ENCODE assay signal across 8 mouse cellular contexts in genomic region chr9:110296867-110297627, GRCm38 (mm10). TPM values are rescaled to one million over a fixed set of nuclear protein-coding genes. Genes with fewer than 3 reads are reported as not detected.
DNase-seq lines count a peak whose midpoint lies in the region; ATAC-seq lines count a peak whose summit lies in the region.

No protein-coding gene starts in this region.

- no peak overlapping the region for H3K4me3 ChIP-seq in embryonic facial prominence, embryonic 15.5 days (replicated peaks)
- H3K4me3 ChIP-seq in heart, embryonic 10.5 days = no peak overlapping the region
- H3K4me3 ChIP-seq in kidney, embryonic 16.5 days (ENCODE audit: low read length) = no peak overlapping the region

- H3K27ac ChIP-seq in embryonic facial prominence, embryonic 15.5 days (replicated peaks) = no peak overlapping the region
- no peak overlapping the region for H3K27ac ChIP-seq in heart, embryonic 10.5 days
- no peak overlapping the region for H3K27ac ChIP-seq in kidney, embryonic 16.5 days (ENCODE audit: low read length)

- H3K27me3 ChIP-seq in embryonic facial prominence, embryonic 15.5 days = no peaks in the 10 kb centered on the region
- H3K27me3 ChIP-seq in heart, embryonic 10.5 days (ENCODE audit: insufficient read depth, poor library complexity, severe bottlenecking) = no peaks in the 10 kb centered on the region
- H3K27me3 ChIP-seq in kidney, embryonic 16.5 days (ENCODE audit: insufficient read depth, low read length) = no peaks in the 10 kb centered on the region
- H3K27me3 ChIP-seq in splenic B cell, adult 2 months (ENCODE audit: control insufficient read depth, insufficient read depth, low read length, poor library complexity, severe bottlenecking) = no peaks in the 10 kb centered on the region

- H3K9me3 ChIP-seq in embryonic facial prominence, embryonic 15.5 days (replicated peaks) = no peaks in the 10 kb centered on the region
- H3K9me3 ChIP-seq in heart, embryonic 10.5 days = no peaks in the 10 kb centered on the region
- peaks cover 8% of the 10 kb centered on the region for H3K9me3 ChIP-seq in kidney, embryonic 16.5 days (ENCODE audit: low read length)

- 4% methylated on average over 5 of the region's 5 CpGs for WGBS in embryonic facial prominence, embryonic 15.5 days
- 8% methylated on average over 5 of the region's 5 CpGs for WGBS in heart, embryonic 10.5 days
- 4% methylated on average over 5 of the region's 5 CpGs for WGBS in kidney, embryonic 16.5 days

- no peaks in the 10 kb centered on the region for H3K4me1 ChIP-seq in embryonic facial prominence, embryonic 15.5 days
- peaks cover 8% of the 10 kb centered on the region; the same call in 1 of the 2 replicates for H3K4me1 ChIP-seq in heart, embryonic 10.5 days
- no peaks in the 10 kb centered on the region for H3K4me1 ChIP-seq in kidney, embryonic 16.5 days (ENCODE audit: insufficient read depth, low read length)

- 0 out of 2 replicates have a peak, but pooled peaks have one; percentile 19 for ATAC-seq in embryonic facial prominence, embryonic 15.5 days (ENCODE audit: insufficient number of reproducible peaks, low FRiP score, low TSS enrichment, low read depth)
- peak; percentile 49; the same call in 1 of the 2 replicates for ATAC-seq in kidney, embryonic 16.5 days (ENCODE audit: low FRiP score, low TSS enrichment)

- no peak overlapping the region for H3K4me2 ChIP-seq in embryonic facial prominence, embryonic 15.5 days (replicated peaks)
- H3K4me2 ChIP-seq in kidney, embryonic 16.5 days (replicated peaks; ENCODE audit: low read depth, low read length) = no peak overlapping the region

- H3K36me3 ChIP-seq in embryonic facial prominence, embryonic 15.5 days = no peaks in the 10 kb centered on the region
- H3K36me3 ChIP-seq in heart, embryonic 10.5 days = no peaks in the 10 kb centered on the region
- no peaks in the 10 kb centered on the region for H3K36me3 ChIP-seq in kidney, embryonic 16.5 days (ENCODE audit: insufficient read depth, low read length)
- no peaks in the 10 kb centered on the region for H3K36me3 ChIP-seq in splenic B cell, adult 2 months (ENCODE audit: control insufficient read depth, insufficient read depth, low read length, poor library complexity, severe bottlenecking)

- no peak overlapping the region for H3K9ac ChIP-seq in embryonic facial prominence, embryonic 15.5 days
- H3K9ac ChIP-seq in kidney, embryonic 16.5 days (replicated peaks; ENCODE audit: low read length) = no peak overlapping the region

- DNase-seq in A20 (ENCODE audit: low read depth, low spot score) (peak; percentile 86), liver (peak; percentile 75)
- peak; percentile 61 to 70 for DNase-seq in adrenal gland, postnatal 4 days (ENCODE audit: low spot score in 2 of 2)
- DNase-seq in heart, embryonic 10.5 days (ENCODE audit: low spot score) = peak; percentile 91
- DNase-seq in natural killer cell, adult 2 months (ENCODE audit: low spot score in 2 of 2) = peak; percentile 57 to 70
- peak; percentile 84 for DNase-seq in splenic B cell, adult 2 months (ENCODE audit: low read depth, low spot score)

RNA-seq across cellular contexts. Expression of gene Elp6, which starts 7.9 kb away (rescaled TPM):
- total RNA-seq in adrenal gland, postnatal 4 days (2021) = 10 to 100 TPM; 11.1 to 12.5 TPM
- 24.1 and 24.9 TPM in 2 replicates for polyA plus RNA-seq in embryonic facial prominence, embryonic 15.5 days (2015; fragmentation: Nextera tagmentation; extraction: Ambion mirVana)
- 22.1 and 32.3 TPM in 2 replicates for polyA plus RNA-seq in heart, embryonic 10.5 days (2016; fragmentation: Nextera tagmentation; extraction: Ambion mirVana)
- 29.6 and 32.4 TPM in 2 replicates for polyA plus RNA-seq in kidney, embryonic 16.5 days (2015; fragmentation: Nextera tagmentation; extraction: Ambion mirVana)

RNA-seq across cellular contexts. Expression of gene Scap, which starts 36.0 kb away (rescaled TPM):
- total RNA-seq in adrenal gland, postnatal 4 days (2021) = 100 to 1,000 TPM; 117 to 130 TPM
- polyA plus RNA-seq in embryonic facial prominence, embryonic 15.5 days (2015; fragmentation: Nextera tagmentation; extraction: Ambion mirVana) = 43.6 and 43.9 TPM in 2 replicates
- polyA plus RNA-seq in heart, embryonic 10.5 days (2016; fragmentation: Nextera tagmentation; extraction: Ambion mirVana) = 27.9 and 30.7 TPM in 2 replicates
- polyA plus RNA-seq in kidney, embryonic 16.5 days (2015; fragmentation: Nextera tagmentation; extraction: Ambion mirVana) = 37.7 and 38.7 TPM in 2 replicates

RNA-seq across cellular contexts. Expression of gene Cspg5, which starts 53.5 kb away (rescaled TPM):
- total RNA-seq in adrenal gland, postnatal 4 days (2021) = 10 to 100 TPM; 38.5 to 41.4 TPM
- 13.0 and 14.7 TPM in 2 replicates for polyA plus RNA-seq in embryonic facial prominence, embryonic 15.5 days (2015; fragmentation: Nextera tagmentation; extraction: Ambion mirVana)
- 0.24 and 0.65 TPM in 2 replicates for polyA plus RNA-seq in heart, embryonic 10.5 days (2016; fragmentation: Nextera tagmentation; extraction: Ambion mirVana)
- polyA plus RNA-seq in kidney, embryonic 16.5 days (2015; fragmentation: Nextera tagmentation; extraction: Ambion mirVana) = 1.7 and 2.5 TPM in 2 replicates
